Mouse (Mus musculus) midbrain, embryonic 11.5 days (tissue): ENCODE results near the gene Plekhh1. TPM values are rescaled to one million over a fixed set of nuclear protein-coding genes. Genes with fewer than 3 reads are reported as not detected.

Experiments
- ATAC-seq: fragments of 200-750 bp; cut with Nextera tagmentation; 2 replicates; pipeline ENCODE4 v1.8.0; 2017; ENCODE audit warnings: moderate TSS enrichment, moderate library complexity; ENCODE audit not compliant: low FRiP score
- DNase-seq: peaks from one replicate; pipeline ENCODE4 v3.0.0; 2015; ENCODE audit warnings: low spot score; ENCODE audit errors: missing footprints
- H3K27ac ChIP-seq: fragments of 300-500 bp; sonication (generic); 2 replicates; pipeline ENCODE4 v1.5.1; 2014; ENCODE audit warnings: low read depth, low read length
- H3K27me3 ChIP-seq: fragments of 300-500 bp; sonication (generic); 2 replicates; pipeline ENCODE4 v1.6.1; 2014; ENCODE audit warnings: mild to moderate bottlenecking, low read length, moderate library complexity, mixed read lengths; ENCODE audit not compliant: control insufficient read depth, insufficient read depth
- H3K36me3 ChIP-seq: fragments of 300-500 bp; sonication (generic); 2 replicates; pipeline ENCODE4 v1.6.1; 2014; ENCODE audit warnings: mild to moderate bottlenecking, low read length, moderate library complexity, mixed read lengths; ENCODE audit not compliant: control insufficient read depth, insufficient read depth
- H3K4me1 ChIP-seq: fragments of 300-500 bp; sonication (generic); 2 replicates; pipeline ENCODE4 v1.6.1; 2014; ENCODE audit warnings: low read length; ENCODE audit not compliant: control insufficient read depth, insufficient read depth
- H3K4me2 ChIP-seq: fragments of 300-500 bp; sonication (generic); 2 replicates; pipeline ENCODE4 v1.6.1; 2014; ENCODE audit warnings: mild to moderate bottlenecking, moderate library complexity
- H3K4me3 ChIP-seq: fragments of 300-500 bp; sonication (generic); 2 replicates; pipeline ENCODE4 v1.5.1; 2014; ENCODE audit warnings: low read depth, low read length
- H3K9ac ChIP-seq: fragments of 300-500 bp; sonication (generic); 2 replicates; pipeline ENCODE4 v1.6.1; 2014; ENCODE audit warnings: low read length
- H3K9me3 ChIP-seq: fragments of 300-500 bp; sonication (generic); 2 replicates; pipeline ENCODE4 v1.6.1; 2016; ENCODE audit warnings: low read length; ENCODE audit not compliant: control insufficient read depth
- WGBS: fragments of 180-500 bp; shearing (Covaris S2); extraction: QIAGEN DNeasy Blood & Tissue Kit; methylation state at CpG from one replicate; pipeline ENCODE4 v1.1.7; 2014; 5-methylcytosine and 5-hydroxymethylcytosine counted together
- polyA plus RNA-seq: library from polyadenylated mRNA; unstranded; fragments of >200 nt; fragmentation: Nextera tagmentation; extraction: Ambion mirVana; gene quantifications from 2 replicates; pipeline ENCODE4 v1.2.1, GENCODE M21; 2014

Plekhh1 gene
- polyA plus RNA-seq, 1 experiment from 2014 or later, result 6.4 TPM

- H3K9me3 ChIP-seq, result no peaks in the 10 kb centered on the region
- DNase-seq (no peak), ATAC-seq (no peak)
- H3K36me3 ChIP-seq, result no peaks in the 10 kb centered on the region
- no peak overlapping the region for H3K4me2 ChIP-seq
- H3K4me1 ChIP-seq, result no peaks in the 10 kb centered on the region; the same call in 1 of the 2 replicates
- H3K27ac ChIP-seq, result no peak overlapping the region
- H3K9ac ChIP-seq, result no peak overlapping the region
- WGBS, result 8% methylated on average over 6 of the region's 7 CpGs
- no peaks in the 10 kb centered on the region for H3K27me3 ChIP-seq
- no peak overlapping the region for H3K4me3 ChIP-seq
Observed at GRCm38 (mm10) chr12:78996711-78997110, 32.3 kb upstream of the Plekhh1 start.

DNA sequence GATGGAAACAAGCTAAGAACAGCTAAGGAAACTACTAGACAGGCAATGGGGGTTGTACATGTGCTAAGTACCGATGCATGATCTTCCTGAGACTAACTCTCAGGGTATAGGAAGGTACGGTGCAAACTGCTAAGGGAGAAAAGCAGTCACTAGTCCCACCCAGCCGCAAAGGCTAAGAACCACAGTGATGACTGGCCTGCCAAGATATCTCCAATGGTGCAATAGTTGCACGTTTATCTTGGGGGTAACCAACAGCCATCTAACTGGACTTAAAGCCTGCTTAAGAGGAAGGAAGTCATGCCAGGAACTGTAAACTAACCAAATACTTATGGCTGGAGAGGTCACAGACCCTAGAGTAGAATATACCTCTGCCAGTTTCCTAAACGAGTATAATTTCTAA, 26.6 kb upstream of the Plekhh1 start:
- H3K9ac ChIP-seq, result no peak overlapping the region
- no peak overlapping the region for H3K4me3 ChIP-seq
- H3K9me3 ChIP-seq, result no peaks in the 10 kb centered on the region
- H3K36me3 ChIP-seq, result no peaks in the 10 kb centered on the region
- 89% methylated on average over 5 of the region's 5 CpGs for WGBS
- H3K4me2 ChIP-seq, result no peak overlapping the region
- ATAC-seq (no peak), DNase-seq (no peak)
- no peaks in the 10 kb centered on the region for H3K27me3 ChIP-seq
- no peaks in the 10 kb centered on the region for H3K4me1 ChIP-seq
- H3K27ac ChIP-seq, result no peak overlapping the region

- Histone ChIP-seq H3K27ac (no peak overlapping the region), H3K36me3 (no peaks in the 10 kb centered on the region), H3K4me2 (no peak overlapping the region), H3K4me1 (no peaks in the 10 kb centered on the region), H3K4me3 (no peak overlapping the region), H3K27me3 (no peaks in the 10 kb centered on the region), H3K9ac (no peak overlapping the region), H3K9me3 (no peaks in the 10 kb centered on the region)
- DNase-seq, result no peak
- ATAC-seq, result no peak
- WGBS, result 86% methylated on average over 3 of the region's 3 CpGs
Observed at GRCm38 (mm10) chr12:79002978-79003377, 26.0 kb upstream of the Plekhh1 start.

DNA sequence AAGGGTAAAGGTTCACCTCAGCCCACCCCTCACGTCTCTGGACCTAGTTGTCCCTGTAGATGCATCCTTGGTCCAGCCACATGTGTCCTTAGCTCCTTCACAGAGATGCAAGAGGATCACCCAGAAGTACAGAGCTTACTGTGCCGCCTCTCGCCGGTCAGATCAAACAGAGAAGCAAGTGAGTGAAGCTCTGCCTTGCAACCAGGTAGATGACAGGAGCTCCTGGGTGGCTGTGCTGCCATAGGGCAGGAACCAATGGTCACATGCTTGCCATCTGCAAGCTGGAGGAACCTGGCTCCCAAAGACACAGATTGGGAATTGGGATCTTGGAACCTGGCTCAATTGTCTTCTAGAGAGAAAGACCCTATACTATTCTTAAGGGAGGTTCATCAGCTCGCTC, 23.5 kb upstream of the Plekhh1 start:
- no peaks in the 10 kb centered on the region for H3K9me3 ChIP-seq
- no peaks in the 10 kb centered on the region; the same call in 1 of the 2 replicates for H3K4me1 ChIP-seq
- H3K27ac ChIP-seq, result no peak overlapping the region
- 92% methylated on average over 5 of the region's 5 CpGs for WGBS
- ATAC-seq (no peak), DNase-seq (no peak)
- no peak overlapping the region for H3K4me3 ChIP-seq
- H3K36me3 ChIP-seq, result no peaks in the 10 kb centered on the region
- no peak overlapping the region for H3K4me2 ChIP-seq
- H3K9ac ChIP-seq, result no peak overlapping the region
- no peaks in the 10 kb centered on the region for H3K27me3 ChIP-seq

DNA sequence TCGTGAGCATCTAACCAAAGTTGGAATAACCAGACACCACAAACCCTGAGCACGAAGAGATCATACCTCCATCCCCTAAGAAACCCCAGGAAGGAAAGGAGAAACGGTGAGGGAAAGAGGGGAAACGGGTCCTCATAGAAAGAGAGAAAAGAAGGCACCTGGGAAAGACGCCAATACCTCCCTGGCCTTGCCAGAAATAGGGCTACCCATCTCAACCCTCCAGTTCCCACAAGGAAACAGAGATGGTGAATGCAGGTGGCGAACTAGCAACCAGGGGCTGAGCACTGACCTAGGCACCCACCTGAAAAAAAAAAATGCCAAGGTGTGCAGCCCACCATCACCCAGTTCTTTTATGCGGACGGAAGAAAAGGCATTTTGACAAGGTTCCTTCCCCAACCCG, 22.9 kb upstream of the Plekhh1 start:
- Histone ChIP-seq H3K4me2 (peak overlapping the region; percentile 77), H3K9ac (peak overlapping the region; percentile 75), H3K27me3 (no peaks in the 10 kb centered on the region), H3K4me1 (no peaks in the 10 kb centered on the region; the same call in 1 of the 2 replicates), H3K27ac (no peak overlapping the region), H3K9me3 (no peaks in the 10 kb centered on the region), H3K4me3 (peak overlapping the region; percentile 88), H3K36me3 (no peaks in the 10 kb centered on the region)
- 37% methylated on average over 9 of the region's 9 CpGs for WGBS
- no peak for DNase-seq
- ATAC-seq, result no peak

- Histone ChIP-seq H3K4me1 (no peaks in the 10 kb centered on the region; the same call in 1 of the 2 replicates), H3K36me3 (no peaks in the 10 kb centered on the region), H3K27me3 (no peaks in the 10 kb centered on the region), H3K9ac (peak overlapping the region; percentile 75), H3K9me3 (no peaks in the 10 kb centered on the region), H3K4me3 (peak overlapping the region; percentile 88), H3K27ac (0 out of 2 replicates have a peak overlapping the region, but pooled peaks have one; percentile 22), H3K4me2 (peak overlapping the region; percentile 77)
- under 1% methylated on average over 46 of the region's 53 CpGs for WGBS
- DNase-seq (peak; percentile 96), ATAC-seq (peak; percentile 81)
Observed at GRCm38 (mm10) chr12:79006478-79007125, 22.4 kb upstream of the Plekhh1 start.

GRCm38 (mm10) chr12:79007126-79007753, 21.7 kb upstream of the Plekhh1 start, which contains the start of gene Tmem229b:
TSS of gene Tmem229b (minus strand) at chr12:79007627.
- WGBS, result under 1% methylated on average over 43 of the region's 49 CpGs
- Histone ChIP-seq H3K27me3 (no peaks in the 10 kb centered on the region), H3K4me2 (peak within 1 kb of the TSS; percentile 77), H3K9me3 (no peaks in the 10 kb centered on the region), H3K27ac (0 out of 2 replicates have a peak within 1 kb of the TSS, but pooled peaks have one; percentile 22), H3K36me3 (no peaks in the 10 kb centered on the region), H3K4me1 (no peaks in the 10 kb centered on the region; the same call in 1 of the 2 replicates), H3K9ac (peak within 1 kb of the TSS; percentile 75), H3K4me3 (peak within 1 kb of the TSS; percentile 88)
- DNase-seq, result peak; percentile 94
- peak; percentile 90 for ATAC-seq

- WGBS, result 40% methylated on average over 3 of the region's 3 CpGs
- no peak for DNase-seq
- ATAC-seq, result no peak
- H3K9ac ChIP-seq, result no peak overlapping the region
- H3K4me2 ChIP-seq, result no peak overlapping the region
- no peaks in the 10 kb centered on the region for H3K27me3 ChIP-seq
- no peaks in the 10 kb centered on the region; the same call in 1 of the 2 replicates for H3K4me1 ChIP-seq
- no peak overlapping the region; the same call in 1 of the 2 replicates for H3K27ac ChIP-seq
- no peak overlapping the region for H3K4me3 ChIP-seq
- no peaks in the 10 kb centered on the region for H3K36me3 ChIP-seq
- H3K9me3 ChIP-seq, result no peaks in the 10 kb centered on the region
Observed at GRCm38 (mm10) chr12:79010569-79010968, 18.4 kb upstream of the Plekhh1 start.

DNA sequence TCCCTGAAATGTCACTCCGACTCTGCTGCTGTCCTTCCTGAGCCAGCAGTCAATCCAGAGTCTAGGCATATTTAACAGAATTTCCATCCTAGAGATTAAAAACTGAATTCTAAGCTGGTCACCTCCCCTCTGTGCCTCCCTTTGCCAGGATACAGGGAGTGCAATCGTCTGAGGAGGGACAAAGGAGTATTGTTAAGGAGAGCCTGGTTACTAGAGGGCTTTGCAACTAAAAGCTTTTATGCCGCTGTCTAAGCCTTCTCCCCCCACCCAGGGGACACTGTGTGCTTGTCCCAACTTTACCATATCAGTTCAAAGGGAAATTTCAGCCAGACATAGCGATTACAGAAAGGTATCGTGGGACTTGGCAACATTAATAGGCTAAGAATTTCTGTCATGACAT, 12.9 kb upstream of the Plekhh1 start:
- H3K9me3 ChIP-seq, result no peaks in the 10 kb centered on the region
- H3K36me3 ChIP-seq, result no peaks in the 10 kb centered on the region
- 12% methylated on average over 5 of the region's 5 CpGs for WGBS
- DNase-seq, result peak; percentile 85
- no peak overlapping the region for H3K4me2 ChIP-seq
- H3K4me3 ChIP-seq, result no peak overlapping the region
- H3K27ac ChIP-seq, result no peak overlapping the region; the same call in 1 of the 2 replicates
- H3K27me3 ChIP-seq, result no peaks in the 10 kb centered on the region
- peak; percentile 87 for ATAC-seq
- peaks cover 5% of the 10 kb centered on the region for H3K4me1 ChIP-seq
- peak overlapping the region; percentile 31; the same call in 1 of the 2 replicates for H3K9ac ChIP-seq
